Mouse (Mus musculus): Measurements from ENCODE around the gene Ninj2.

DNA sequence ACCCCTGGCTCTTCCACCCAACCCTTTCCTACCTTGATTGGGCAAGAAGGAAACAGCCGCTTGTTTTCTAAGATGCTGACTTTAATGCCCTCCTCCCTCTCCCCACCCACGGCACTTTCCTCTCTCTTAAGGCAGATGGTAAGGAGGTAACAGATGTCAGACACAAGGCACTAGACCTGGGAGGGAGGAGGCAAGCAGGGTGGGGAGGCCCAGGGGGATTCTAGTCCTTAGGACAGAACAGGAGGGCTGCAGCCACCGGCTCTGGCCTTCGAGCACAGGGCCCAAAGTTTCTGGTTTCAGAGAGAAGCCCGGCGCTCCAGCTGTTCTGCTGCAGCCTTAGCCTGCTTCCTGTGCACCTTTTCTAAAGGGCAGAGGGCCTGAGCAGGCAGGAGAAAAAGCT lies 108.8 kb downstream of the Ninj2 start:
- no peak for TF ChIP-seq ZNF384 (IDR thresholded peaks at IDR 0.05; ENCODE audit: low read depth, low read length)
- no peak for TF ChIP-seq ZC3H11A (IDR thresholded peaks at IDR 0.05; ENCODE audit: borderline replicate concordance, low read depth, low read length)
- no peak for TF ChIP-seq MAFK (IDR thresholded peaks at IDR 0.05; ENCODE audit: insufficient read depth, low read depth, low read length)
- no peak for TF ChIP-seq HCFC1 (IDR thresholded peaks at IDR 0.05; ENCODE audit: borderline replicate concordance, insufficient read depth, low read length)

Measured in ES-E14 (cell line).